Mouse (Mus musculus) heart, adult 2 months (tissue): ENCODE measurements at regions not wholly inside any gene's neighbourhood (a gene's known extent, or its start where the extent isn't known, plus 50 kb on each side); places are given as distances from the start of the nearest gene placed in this dataset.

Experiments used
- DNase-seq, 2 experiments: peaks; one replicate each; pipeline ENCODE4 v3.0.0; 2021
- H3K27ac ChIP-seq: fragments of 200-600 bp; 2 replicates; pipeline ENCODE4 v1.8.1; 2022
- H3K27me3 ChIP-seq: fragments of 200-500 bp; 2 replicates; pipeline ENCODE4 v1.6.1; 2012; ENCODE audit warnings: mild to moderate bottlenecking, low read length, inconsistent platforms, mixed read lengths; ENCODE audit not compliant: control insufficient read depth, insufficient read depth
- H3K36me3 ChIP-seq: fragments of 200-500 bp; 2 replicates; pipeline ENCODE4 v1.6.1; 2012; ENCODE audit warnings: low read length, inconsistent platforms; ENCODE audit not compliant: control insufficient read depth, insufficient read depth
- H3K4me1 ChIP-seq: fragments of 200-500 bp; 2 replicates; pipeline ENCODE4 v1.6.1; 2011; ENCODE audit warnings: low read length; ENCODE audit not compliant: control insufficient read depth, insufficient read depth
- H3K4me3 ChIP-seq: fragments of 200-600 bp; 2 replicates; pipeline ENCODE4 v1.8.1; 2022
- H3K79me2 ChIP-seq: fragments of 200-500 bp; replicated peaks from 2 replicates; pipeline ENCODE4 v1.6.1; 2012; ENCODE audit warnings: mild to moderate bottlenecking, inconsistent platforms, low read length, moderate library complexity, mixed read lengths; ENCODE audit not compliant: control insufficient read depth, insufficient read depth
- H3K9ac ChIP-seq: fragments of 200-500 bp; 2 replicates; pipeline ENCODE4 v1.6.1; 2012; ENCODE audit warnings: low read depth, mild to moderate bottlenecking, control low read depth, inconsistent platforms, low read length, mixed read lengths
- CTCF ChIP-seq: fragments of 200-600 bp; IDR thresholded peaks from 2 replicates; pipeline ENCODE4 v1.8.1; 2022; ENCODE audit warnings: antibody characterized with exemption, mild to moderate bottlenecking, moderate library complexity
- EP300 ChIP-seq: fragments of 200-500 bp; IDR thresholded peaks from 2 replicates; pipeline ENCODE4 v1.6.1; 2011; ENCODE audit warnings: low read depth, low read length, control low read depth; ENCODE audit not compliant: insufficient read depth
- POLR2A ChIP-seq: fragments of 200-500 bp; IDR thresholded peaks from 2 replicates; pipeline ENCODE4 v1.6.1; 2011; ENCODE audit warnings: mild to moderate bottlenecking, low read depth, low read length, control low read depth; ENCODE audit not compliant: insufficient read depth
- WGBS: fragments of 180-500 bp; shearing (Covaris S2); methylation state at CpG from one replicate; pipeline ENCODE4 v1.1.7; 2018; 5-methylcytosine and 5-hydroxymethylcytosine counted together
- intact Hi-C: fragments of 180-260 bp; cut with DNase I; formaldehyde crosslinking; loops from one replicate; pipeline ENCODE4 v1.15.1; 2025

- 76% methylated on average over 2 of the region's 2 CpGs for WGBS
- no peaks in the 10 kb centered on the region for H3K36me3 ChIP-seq
- H3K79me2 ChIP-seq: no peaks in the 10 kb centered on the region
- H3K27me3 ChIP-seq: no peaks in the 10 kb centered on the region
- no peaks in the 10 kb centered on the region for H3K4me1 ChIP-seq
- DNase-seq: no peak
- intact Hi-C loops: no loop called here
- H3K4me3 ChIP-seq: no peak overlapping the region
- no peak overlapping the region for H3K9ac ChIP-seq
- H3K27ac ChIP-seq: no peak overlapping the region
- TF ChIP-seq CTCF (no peak), POLR2A (no peak), EP300 (no peak)
Measured at GRCm38 (mm10) chr5:4267717-4268116, 75.5 kb downstream of the Mterf1b start.

DNA sequence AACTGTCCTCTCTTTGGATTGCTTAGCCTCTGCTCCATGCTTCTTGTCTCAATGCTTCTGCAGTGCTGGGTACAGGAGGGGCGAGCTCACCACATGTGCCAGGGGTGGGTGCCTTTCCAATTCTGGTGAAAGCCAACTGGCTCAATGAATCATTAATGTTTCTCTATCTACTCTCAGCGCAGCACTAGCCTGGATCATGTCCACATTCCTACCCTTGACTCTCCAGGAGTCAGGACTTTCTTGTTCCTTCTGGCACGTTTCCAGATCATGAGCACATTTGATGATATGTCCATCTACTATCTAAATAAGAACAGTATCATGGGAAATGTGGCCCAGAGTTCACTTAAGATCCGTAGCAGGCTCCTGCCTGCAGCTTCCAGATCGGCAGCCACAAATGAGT is 80.8 kb downstream of the Mterf1b start:
- Histone ChIP-seq H3K4me3 (no peak overlapping the region), H3K4me1 (0 out of 2 replicates have a peak, but pooled peaks cover 1% of the 10 kb centered on the region), H3K79me2 (no peaks in the 10 kb centered on the region), H3K36me3 (no peaks in the 10 kb centered on the region), H3K27ac (no peak overlapping the region), H3K27me3 (no peaks in the 10 kb centered on the region), H3K9ac (no peak overlapping the region)
- no peak for DNase-seq
- intact Hi-C loops: no loop called here
- TF ChIP-seq EP300 (no peak), POLR2A (no peak), CTCF (no peak)
- WGBS: 29% methylated on average over 5 of the region's 5 CpGs

DNA sequence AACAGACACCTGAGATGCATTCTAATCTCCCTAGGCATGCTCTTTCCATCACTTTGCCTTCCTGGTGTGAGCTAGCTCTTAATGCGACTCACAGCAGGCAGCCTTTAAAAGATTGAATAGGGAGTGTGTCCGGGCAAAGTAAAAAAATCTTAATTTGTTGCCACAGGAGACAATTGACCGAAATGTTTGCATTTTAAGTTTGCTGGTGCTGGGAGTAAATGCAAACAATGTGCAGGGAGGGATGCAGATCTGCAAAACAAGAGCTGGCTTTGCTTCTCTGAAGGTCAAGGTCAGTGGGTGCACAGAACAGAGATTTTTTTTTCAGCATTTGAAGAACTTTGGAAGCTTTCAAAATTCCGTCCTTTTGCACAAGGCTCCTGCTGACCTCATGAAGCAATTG is 111.4 kb downstream of the Mterf1b start:
- TF ChIP-seq EP300: no peak
- no peak for TF ChIP-seq POLR2A
- no peak for TF ChIP-seq CTCF

DNA sequence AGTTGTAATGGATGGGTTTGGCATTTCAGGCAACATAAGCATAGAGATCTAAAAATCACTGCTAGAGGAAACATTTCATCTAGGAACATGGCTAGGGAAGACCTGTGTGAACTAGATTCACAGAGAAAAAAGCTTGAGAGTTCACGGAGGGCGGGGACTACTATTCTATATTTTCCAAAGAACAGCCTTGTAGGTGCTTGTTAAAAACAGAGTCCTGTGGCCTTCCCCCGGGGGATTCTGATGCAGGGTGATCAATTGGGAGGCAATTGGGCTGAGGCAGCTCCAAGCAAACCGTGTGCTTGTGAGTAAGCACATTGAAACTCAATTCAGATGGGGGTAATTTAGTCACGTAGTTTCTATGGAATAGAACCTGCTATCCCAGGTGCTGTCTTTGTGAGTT is 112.0 kb downstream of the Mterf1b start:
- Histone ChIP-seq H3K36me3 (no peaks in the 10 kb centered on the region), H3K4me1 (no peaks in the 10 kb centered on the region), H3K79me2 (no peaks in the 10 kb centered on the region), H3K27ac (no peak overlapping the region), H3K27me3 (no peaks in the 10 kb centered on the region), H3K9ac (no peak overlapping the region), H3K4me3 (no peak overlapping the region)
- TF ChIP-seq CTCF: no peak
- no peak for TF ChIP-seq POLR2A
- TF ChIP-seq EP300: no peak
- WGBS: 81% methylated on average over 5 of the region's 5 CpGs
- intact Hi-C loops: no loop called here
- no peak for DNase-seq

More for the DNA sequence above, 111.4 kb downstream of the Mterf1b start:
- H3K27ac ChIP-seq: no peak overlapping the region
- WGBS: 50% methylated on average over 4 of the region's 4 CpGs
- intact Hi-C loops: no loop called here
- no peak overlapping the region for H3K4me3 ChIP-seq
- no peaks in the 10 kb centered on the region for H3K36me3 ChIP-seq
- H3K27me3 ChIP-seq: no peaks in the 10 kb centered on the region
- no peaks in the 10 kb centered on the region for H3K4me1 ChIP-seq
- H3K79me2 ChIP-seq: no peaks in the 10 kb centered on the region
- DNase-seq: no peak
- no peak overlapping the region for H3K9ac ChIP-seq

DNA sequence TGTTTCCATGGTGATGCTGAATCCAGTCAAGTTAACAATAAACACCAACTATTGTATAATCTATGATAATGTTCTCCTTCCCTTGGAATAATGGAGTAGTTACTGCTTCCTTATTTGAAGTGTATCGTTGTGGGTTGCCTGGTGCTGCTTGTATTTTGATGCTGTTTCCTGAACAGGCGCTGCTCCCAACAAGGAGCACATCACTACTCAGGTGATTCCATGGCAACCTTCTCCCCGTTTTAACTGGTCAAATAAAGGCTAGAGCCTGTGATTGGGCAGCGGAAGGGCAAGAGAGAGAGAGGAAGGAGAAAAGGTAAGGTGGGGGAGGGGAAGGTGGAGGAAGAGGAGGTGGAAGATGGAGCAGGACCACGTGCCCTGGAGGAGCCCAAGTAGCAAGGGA is 116.3 kb downstream of the Mterf1b start:
- intact Hi-C loops: no loop called here
- no peak overlapping the region for H3K4me3 ChIP-seq
- H3K4me1 ChIP-seq: no peaks in the 10 kb centered on the region
- H3K27ac ChIP-seq: no peak overlapping the region
- WGBS: 77% methylated on average over 5 of the region's 5 CpGs
- H3K27me3 ChIP-seq: no peaks in the 10 kb centered on the region
- DNase-seq: no peak
- no peaks in the 10 kb centered on the region for H3K79me2 ChIP-seq
- TF ChIP-seq POLR2A: no peak
- TF ChIP-seq CTCF: no peak
- H3K9ac ChIP-seq: no peak overlapping the region
- no peaks in the 10 kb centered on the region for H3K36me3 ChIP-seq

DNA sequence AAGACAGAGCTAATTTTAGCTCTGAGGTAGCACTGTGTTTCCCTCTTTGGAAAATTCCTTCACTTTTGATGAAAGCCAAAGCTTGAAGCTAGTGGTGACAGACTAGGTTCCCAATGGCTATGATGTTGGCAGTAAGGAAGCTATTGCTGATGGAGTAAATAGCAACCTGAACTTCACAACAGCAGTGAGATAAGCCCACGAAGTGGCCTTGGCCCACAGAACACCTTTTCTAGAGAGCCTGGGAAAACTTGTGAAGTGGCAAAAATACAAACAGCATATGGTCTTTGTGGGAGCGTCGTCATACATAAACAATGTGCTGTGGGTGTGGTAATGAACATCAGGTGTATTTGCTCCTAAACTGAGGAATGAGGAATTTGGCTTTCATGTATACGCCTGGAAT is 119.0 kb downstream of the Mterf1b start:
- Histone ChIP-seq H3K79me2 (no peaks in the 10 kb centered on the region), H3K27ac (no peak overlapping the region), H3K36me3 (no peaks in the 10 kb centered on the region), H3K27me3 (no peaks in the 10 kb centered on the region), H3K9ac (no peak overlapping the region), H3K4me3 (no peak overlapping the region), H3K4me1 (no peaks in the 10 kb centered on the region)
- intact Hi-C loops: no loop called here
- no peak for DNase-seq
- WGBS: 53% methylated on average over 4 of the region's 4 CpGs
- TF ChIP-seq EP300 (no peak), CTCF (no peak), POLR2A (no peak)
